Mouse (Mus musculus) adrenal gland, adult 18-20 months (tissue): ENCODE measurements around the gene Smyd2. TPM values are rescaled to one million over a fixed set of nuclear protein-coding genes. Genes with fewer than 3 reads are reported as not detected.

Source experiments
- DNase-seq, 2 experiments: peaks; one replicate each; pipeline ENCODE4 v3.0.0; 2021 to 2022; ENCODE audit warnings: low spot score in 2 of 2
- total RNA-seq, 2 experiments: library from RNA; stranded (reverse); gene quantifications; 1 replicate in 1 of 2; 2 replicates in 1 of 2; pipeline ENCODE4 v1.2.3; 2021

Smyd2 gene
- total RNA-seq, 2 experiments from 2014 or later = 64.6 to 80.0 TPM

DNA sequence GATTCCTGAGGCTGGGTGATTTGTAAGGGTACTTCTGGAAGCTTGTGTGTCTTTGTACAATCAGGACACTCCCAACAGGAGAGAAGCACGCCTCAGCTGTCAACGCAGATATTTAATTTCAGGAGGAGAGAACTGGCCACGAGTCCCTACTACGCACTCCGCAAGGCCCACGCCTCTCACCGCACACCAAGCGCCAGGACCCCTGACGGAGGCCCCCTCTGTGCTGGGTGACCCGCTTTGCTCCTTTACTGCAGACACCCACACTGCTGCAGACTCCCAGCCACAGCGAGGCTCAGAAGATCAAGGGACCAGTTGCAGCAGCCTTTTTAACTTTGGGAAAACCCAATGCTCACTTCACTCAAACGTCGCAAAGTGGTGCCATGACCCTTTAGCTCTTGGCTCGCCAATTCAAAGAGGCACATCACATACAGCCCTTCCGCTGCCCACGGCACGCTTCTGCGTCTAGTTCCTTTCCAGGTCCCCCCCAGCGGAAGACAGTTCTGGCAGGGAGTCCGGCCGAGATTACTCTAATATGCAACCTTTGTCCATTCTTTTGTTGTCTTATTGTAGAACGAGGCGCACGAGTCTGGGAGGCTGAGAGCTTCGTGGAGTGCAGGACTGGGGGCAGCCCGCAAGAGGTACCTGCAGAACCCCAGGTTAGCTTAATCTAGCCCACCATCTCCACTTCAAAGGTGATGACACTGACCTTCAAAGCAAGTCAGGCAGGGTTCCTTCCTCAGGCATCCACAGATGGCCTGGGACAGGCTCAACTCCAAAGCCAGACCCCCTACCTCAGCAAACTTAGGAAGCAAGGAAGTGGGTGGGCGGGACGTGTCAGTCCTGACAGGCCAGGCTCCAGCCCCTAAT is 1.2 kb downstream of the Smyd2 start:
- no peak for DNase-seq

- DNase-seq = no peak
Measured at GRCm38 (mm10) chr1:189919756-189920155, 2.4 kb downstream of the Smyd2 start.

DNA sequence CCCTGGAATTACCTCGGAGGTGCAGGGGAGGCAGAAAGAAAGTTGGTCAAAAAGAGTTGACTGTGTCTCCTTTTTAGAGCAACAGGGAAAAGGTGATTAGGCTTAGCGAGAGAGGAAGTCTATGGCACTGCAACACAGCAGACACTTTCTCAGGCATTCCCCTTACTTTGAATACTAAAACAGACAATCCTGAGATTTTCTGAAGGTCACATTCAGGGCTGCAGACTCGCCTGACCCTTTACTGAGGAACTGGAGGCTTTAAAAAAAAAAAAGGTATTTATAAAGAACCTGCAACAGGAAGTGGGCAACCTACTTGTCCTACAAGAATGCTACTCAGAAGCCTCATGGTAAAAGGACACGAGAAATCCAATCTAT is 5.0 kb downstream of the Smyd2 start:
- DNase-seq = no peak

GRCm38 (mm10) chr1:189916422-189917125 is 5.6 kb downstream of the Smyd2 start:
- DNase-seq = no peak

GRCm38 (mm10) chr1:189913093-189913760 is 8.9 kb downstream of the Smyd2 start:
- DNase-seq = no peak

DNA sequence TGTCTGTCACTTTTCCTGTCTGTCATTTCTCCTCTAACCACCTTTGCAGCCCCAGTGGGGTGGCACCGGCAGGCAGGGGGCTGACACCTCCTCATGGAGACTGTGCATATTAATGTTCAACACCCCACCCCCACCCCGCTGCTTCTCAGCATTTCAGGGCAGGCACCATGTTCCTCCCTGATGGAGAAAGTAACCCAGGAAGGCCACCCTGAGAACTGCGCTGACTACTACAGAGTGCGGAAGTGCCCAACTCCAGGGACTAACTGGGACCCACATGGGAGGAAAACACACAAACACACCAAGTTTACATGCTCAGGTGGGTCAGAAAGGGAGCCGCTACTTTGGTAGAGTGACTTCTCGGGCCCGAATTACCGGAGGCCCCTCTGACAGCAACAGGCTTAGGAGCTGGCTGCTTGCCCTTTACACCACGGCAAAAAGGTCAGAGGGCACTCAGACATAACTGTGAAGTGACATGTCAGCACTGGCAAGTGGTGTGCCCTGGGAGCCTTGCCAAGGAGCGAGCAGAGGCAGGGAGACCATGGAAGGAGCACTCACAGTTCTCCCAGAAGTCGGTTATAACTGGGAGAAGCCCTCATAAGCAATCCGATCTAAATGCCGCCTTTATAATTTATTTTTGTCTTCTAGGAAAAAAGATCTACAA is 11.3 kb downstream of the Smyd2 start:
- peak; percentile 51 to 56 for DNase-seq

DNA sequence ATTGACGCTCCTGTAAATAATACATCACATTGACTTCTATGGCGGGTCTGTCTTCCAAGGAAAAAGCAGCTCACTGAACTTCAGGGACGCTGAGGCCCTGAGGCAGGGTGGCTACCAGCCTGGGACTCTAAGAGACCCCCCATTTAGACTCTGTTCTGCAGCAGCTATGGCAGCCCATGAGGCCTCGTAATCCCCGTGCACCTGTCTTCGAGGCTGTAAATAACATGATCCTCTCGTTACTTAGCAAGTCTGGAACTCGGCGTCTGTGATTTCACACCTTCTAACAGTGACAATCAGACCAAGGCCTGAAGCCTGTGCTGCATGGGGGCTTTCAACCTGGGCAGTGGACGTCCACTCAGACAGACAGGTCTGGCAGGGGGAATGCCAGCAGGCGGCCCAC is 19.0 kb downstream of the Smyd2 start:
- DNase-seq = no peak

GRCm38 (mm10) chr1:189902413-189902812 is 19.8 kb downstream of the Smyd2 start:
- DNase-seq = no peak

DNA sequence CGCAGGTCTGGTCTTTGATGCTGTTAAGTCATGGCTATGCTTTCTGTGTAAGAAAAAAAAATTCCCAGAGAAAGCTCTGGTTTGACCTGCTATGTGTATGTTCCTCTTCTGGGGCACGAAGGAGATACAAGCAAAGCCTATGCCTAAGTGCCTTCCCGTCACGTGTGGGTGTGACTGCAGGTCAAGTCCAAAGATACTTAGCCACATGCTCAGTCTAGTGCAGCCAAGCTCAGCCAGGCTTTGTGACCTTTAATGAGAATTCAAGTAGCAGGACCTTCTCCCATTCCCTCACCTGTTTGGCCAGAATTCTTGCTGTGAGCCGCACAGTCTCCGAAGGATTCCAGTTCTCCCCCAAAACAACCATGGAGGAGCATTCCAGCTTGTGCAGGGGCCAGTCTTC is 22.6 kb downstream of the Smyd2 start:
- DNase-seq = no peak

DNA sequence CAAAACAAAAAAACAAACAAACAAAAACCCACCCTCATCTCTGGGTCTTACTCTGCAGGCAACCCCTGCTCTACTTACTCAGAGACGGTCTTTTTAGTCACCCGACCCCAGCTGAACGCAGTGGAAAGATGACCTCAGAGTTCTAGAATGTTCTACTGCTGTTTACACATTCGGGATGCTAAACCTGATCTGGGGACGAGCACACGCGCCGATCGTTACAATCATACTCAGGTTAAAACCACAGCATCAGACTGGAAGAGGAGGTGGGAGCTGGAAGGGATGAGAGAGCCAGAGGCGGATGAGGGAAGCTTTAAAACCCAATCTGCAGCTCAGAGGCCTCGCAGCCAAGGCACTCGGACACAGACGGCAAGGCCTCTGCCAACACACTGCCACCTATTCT is 23.5 kb downstream of the Smyd2 start:
- no peak for DNase-seq

DNA sequence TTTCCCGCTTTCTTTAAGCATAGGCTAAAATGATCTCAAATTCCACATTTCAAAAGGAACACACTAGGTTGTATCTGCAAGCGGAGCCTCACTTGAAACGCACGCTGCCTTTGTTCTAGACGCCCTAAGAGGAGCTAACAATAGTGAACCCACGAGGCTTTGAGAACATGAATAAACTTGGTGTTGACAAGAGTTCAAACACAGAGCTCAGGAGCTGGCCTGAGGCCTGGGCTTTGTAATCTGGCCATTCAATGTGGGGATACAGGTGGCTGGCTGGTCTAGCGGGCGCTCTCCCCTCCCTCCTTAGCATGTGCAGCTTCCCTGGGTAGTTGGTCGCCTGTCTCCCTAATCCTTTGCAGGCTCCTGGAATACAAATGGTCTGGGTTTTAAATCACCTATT is 24.3 kb downstream of the Smyd2 start:
- no peak for DNase-seq

- DNase-seq = no peak
Measured at GRCm38 (mm10) chr1:189894191-189894590, 28.0 kb downstream of the Smyd2 start.

- DNase-seq = no peak
Measured at GRCm38 (mm10) chr1:189888749-189889148, 33.4 kb downstream of the Smyd2 start.

- DNase-seq = peak; percentile 53 to 61
Measured at GRCm38 (mm10) chr1:189887518-189887917, 34.6 kb downstream of the Smyd2 start.

- no peak for DNase-seq
Measured at GRCm38 (mm10) chr1:189885975-189886374, 36.2 kb downstream of the Smyd2 start.

DNA sequence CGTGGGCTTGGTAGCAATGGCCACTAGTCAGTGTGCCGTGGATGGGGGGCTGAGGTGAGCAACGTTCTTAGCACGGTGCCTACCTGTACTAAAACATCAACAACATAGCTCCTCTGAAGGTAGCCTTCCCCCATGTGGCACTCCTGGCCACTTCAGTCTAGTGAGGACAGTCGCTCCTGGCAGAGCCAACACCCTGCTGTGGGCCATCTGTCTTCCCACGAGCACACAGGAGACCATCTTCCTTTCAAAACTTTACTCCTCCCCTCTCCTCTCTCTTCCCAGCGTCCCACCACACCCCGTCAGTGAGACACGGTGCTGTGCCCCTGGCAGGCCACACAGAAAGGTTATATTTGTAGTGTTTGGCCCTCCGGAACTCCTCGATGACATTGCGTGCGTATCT is 37.2 kb downstream of the Smyd2 start:
- no peak for DNase-seq

DNA sequence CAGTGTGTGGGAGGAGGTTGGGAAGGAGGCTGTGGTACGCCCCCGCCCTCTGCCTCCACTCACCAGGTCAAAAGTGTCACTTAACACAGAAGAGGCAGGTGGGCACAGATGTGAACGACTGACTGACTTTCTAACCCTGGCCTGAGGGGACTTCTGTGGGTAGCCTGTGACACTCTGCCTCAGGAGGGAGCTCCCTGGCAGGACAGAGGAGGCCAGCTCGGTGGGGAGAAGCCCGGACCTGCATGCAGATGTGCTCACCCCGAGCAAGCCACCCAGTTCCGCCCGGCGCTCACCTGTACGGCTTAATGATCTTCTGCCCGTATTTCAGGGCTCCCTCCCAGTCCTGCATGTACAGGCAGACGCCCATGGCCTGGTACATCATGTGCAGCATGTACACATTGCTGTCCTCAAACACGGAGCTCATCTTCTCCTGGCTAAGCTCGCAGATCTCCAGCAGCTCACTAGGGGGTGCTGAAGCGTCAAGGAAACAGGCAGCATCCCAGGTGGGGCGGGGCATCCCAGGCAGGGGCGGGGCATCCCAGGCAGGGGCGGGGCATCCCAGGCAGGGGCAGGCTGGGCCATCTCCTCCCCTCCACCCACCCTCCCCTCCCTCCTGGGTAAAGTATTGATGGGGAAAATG is 38.5 kb downstream of the Smyd2 start:
- DNase-seq = peak; percentile 42

- peak in 1 of 2 experiments; percentile 64 for DNase-seq
Measured at GRCm38 (mm10) chr1:189882886-189883285, 39.3 kb downstream of the Smyd2 start.

- no peak for DNase-seq
Measured at GRCm38 (mm10) chr1:189880745-189881144, 41.4 kb downstream of the Smyd2 start.

GRCm38 (mm10) chr1:189879965-189880364 is 42.2 kb downstream of the Smyd2 start:
- no peak for DNase-seq

GRCm38 (mm10) chr1:189879212-189879611 is 43.0 kb downstream of the Smyd2 start:
- no peak for DNase-seq
